Mouse (Mus musculus): Measurements from ENCODE around the gene Phgr1.

DNA sequence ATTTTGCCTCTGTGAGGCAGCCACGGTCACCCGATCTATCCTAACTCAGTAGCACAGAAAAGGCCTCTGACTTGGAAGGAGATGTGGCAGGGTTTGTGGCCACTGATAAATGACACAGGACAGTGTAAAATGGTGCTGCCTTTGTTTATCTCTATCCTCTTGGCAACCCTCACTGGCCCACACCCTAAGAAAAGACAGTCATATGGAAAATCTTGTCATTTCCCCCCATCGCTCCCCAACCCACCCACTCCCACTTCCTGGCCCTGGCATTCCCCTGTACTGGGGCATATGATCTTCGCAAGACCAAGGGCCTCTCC, 19.8 kb upstream of the Phgr1 start:
- TF ChIP-seq CTCF (IDR thresholded peaks at IDR 0.05) = no peak
- no peak for TF ChIP-seq EP300 (IDR thresholded peaks at IDR 0.05; ENCODE audit: insufficient read depth, low read depth, low read length)

All from heart, adult 2 months (tissue).